Mouse (Mus musculus) frontal cortex, adult 2 months (tissue): ENCODE data around the gene Kcnj4. TPM values are rescaled to one million over a fixed set of nuclear protein-coding genes. Genes with fewer than 3 reads are reported as not detected.
A peak's percentile ranks its signal among the peaks of the same experiment; 100 is the strongest.
"Not testable (repeated sequence)": the region's sequence is repeated elsewhere in the genome, so short reads cannot be mapped to it uniquely, and the experiment has no call there.

Experiments used
- DNase-seq, 2 experiments: peaks; one replicate each; pipeline ENCODE4 v3.0.0; 2022; ENCODE audit warnings: low spot score in 1 of 2; ENCODE audit errors: extremely low spot score in 1 of 2
- polyA plus RNA-seq: library from polyadenylated mRNA; depleted of rRNA; stranded (reverse); fragments of >200 nt; gene quantifications from 2 replicates; pipeline ENCODE4 v1.2.3, GENCODE M21; 2012

Gene Kcnj4
- polyA plus RNA-seq, 1 experiment: 176 TPM

DNA sequence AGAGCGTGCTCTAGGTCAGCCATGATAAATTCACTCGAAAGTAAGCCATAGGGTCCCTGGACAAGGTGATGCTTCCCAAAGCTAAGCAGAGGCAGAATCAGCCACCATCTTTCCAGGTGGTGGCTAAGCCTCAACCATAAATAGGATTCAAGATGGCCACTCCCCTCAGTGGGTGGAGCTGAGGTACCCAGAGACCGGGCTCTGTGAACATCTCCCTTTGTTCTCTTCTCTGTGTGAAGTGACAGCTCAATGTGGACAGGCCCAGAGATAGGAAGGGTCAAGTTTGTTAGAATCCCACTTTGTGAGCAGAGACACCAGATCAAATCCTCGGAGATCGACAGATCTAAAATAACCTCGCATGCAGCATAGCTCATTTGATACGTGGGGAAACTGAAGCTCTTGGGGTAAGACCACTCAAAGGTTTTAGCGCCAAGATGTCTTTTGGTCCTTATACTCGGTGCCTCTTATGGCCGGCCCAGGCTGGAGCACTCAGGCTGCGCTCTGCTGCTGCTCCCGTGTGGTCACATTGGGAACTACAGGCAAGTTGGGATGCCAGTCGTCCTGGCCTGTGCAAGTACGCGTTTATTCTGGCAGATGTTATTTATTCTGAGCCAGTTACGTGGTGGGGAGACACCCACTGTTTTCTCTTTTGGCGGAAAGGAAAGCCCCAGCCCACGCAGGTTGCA is 38.3 kb downstream of the Kcnj4 start:
- peak in 1 of 2 experiments; percentile 94 for DNase-seq

DNA sequence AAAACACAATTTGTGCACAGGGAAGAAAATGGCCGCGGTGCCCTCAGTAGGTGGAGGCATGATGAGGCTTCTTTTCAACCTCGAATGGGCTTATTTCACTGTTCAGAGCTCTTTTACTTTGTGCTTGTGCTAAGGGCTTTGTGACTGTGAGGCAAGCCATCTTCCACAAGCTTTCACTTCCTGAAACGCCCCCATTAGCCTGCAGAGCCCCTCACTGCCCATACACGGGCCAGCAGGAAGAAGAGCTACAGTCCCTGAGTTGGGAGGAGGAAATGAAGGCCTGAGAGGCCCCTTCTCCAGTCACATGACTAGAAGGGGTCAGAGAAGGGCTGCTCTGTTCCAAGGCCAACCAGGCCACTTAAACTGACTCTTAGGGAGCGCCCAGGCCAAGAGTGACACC is 48.5 kb downstream of the Kcnj4 start:
- DNase-seq: no peak

DNA sequence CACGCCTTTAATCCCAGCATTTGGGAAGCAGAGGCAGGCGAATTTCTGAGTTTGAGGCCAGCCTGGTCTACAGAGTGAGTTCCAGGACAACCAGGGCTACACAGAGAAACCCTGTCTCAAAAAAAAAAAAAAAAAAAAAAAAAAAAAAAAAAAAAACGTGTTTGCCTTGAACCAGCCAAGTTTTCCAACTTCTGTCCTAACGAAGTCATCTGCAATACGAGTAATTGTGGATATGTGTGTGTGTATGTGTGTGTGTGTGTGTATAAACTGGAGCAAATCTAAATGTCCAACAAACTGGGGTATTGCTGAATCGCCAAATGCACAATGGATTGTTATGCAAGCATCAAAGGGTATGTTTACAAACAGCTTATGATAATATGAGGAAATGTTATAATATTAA is 48.9 kb downstream of the Kcnj4 start:
- DNase-seq: not testable (repeated sequence)

- no peak for DNase-seq
Measured at GRCm38 (mm10) chr15:79455106-79455810, 49.8 kb downstream of the Kcnj4 start, which contains the start of gene Csnk1e. Csnk1e (minus strand) TSS chr15:79455566.

GRCm38 (mm10) chr15:79453831-79454230 is 51.2 kb downstream of the Kcnj4 start:
- no peak for DNase-seq

DNA sequence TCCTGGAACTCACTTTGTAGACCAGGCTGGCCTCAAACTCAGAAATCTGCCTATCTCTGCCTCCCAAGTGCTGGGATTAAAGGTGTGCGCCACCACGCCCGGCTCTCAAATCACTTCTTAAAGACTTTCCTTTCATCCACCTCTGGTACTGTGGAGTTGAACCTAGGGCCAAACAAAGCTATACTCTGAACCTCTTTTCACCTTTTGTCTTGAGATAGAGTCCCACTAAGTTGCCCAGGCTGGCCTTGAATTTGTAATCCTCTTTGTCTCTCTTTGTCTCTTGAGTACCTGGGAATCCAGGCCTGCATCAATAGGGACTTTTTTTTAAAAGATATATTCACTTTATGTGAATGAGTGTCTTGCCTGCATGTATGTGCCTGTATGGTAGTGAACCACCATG is 57.0 kb downstream of the Kcnj4 start:
- no peak for DNase-seq

GRCm38 (mm10) chr15:79445786-79446654 is 59.0 kb downstream of the Kcnj4 start:
- DNase-seq: no peak

- peak in 1 of 2 experiments; percentile 79 for DNase-seq
Measured at GRCm38 (mm10) chr15:79443856-79444410, 61.1 kb downstream of the Kcnj4 start.

DNA sequence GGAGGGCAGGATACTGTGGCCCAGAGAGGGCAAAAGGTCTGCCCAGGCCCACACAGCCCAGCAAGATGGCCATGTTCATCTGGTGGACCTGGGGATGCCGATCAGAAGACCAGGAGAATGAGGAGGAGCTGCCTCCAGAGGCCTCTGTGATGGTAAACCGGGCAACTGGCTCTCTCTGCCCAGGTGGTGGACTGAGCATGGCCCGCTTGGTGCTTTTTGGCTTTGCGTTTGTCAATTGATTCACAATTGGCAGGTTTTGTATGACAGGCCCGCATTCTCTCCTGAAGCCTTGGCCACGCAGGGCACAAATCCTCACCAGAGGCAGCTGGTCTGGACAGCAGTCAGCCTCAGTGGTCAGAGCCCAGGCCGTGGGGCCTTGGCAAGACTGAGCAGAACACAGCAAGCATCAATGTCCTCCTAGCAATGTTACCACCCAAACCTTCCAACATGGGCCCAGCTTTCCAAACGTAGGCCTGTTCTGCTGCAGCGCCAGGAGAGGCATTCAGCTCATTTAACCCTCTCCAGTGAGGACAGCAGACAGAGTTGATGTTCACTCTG is 62.0 kb downstream of the Kcnj4 start:
- no peak for DNase-seq

DNA sequence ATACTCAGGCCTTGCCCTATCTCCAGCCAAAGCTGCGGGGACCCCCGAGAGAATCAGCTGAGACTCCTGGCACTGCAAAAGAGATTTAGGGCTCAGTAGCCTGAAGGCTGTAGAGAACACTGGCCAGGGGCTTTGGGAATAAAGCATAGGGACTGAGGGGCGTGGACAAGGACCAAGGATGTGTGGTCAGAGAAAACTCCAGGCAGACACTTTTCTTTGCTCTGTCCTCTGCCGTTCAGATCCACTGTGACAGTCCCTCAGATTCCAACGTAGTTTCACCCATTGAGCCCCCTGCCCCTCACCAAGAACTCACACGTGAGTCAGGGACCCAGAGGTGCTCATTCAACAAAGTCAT is 62.8 kb downstream of the Kcnj4 start:
- DNase-seq: no peak

- peak in 1 of 2 experiments; percentile 87 for DNase-seq
Measured at GRCm38 (mm10) chr15:79441331-79442256, 63.4 kb downstream of the Kcnj4 start.

- DNase-seq: no peak
Measured at GRCm38 (mm10) chr15:79440651-79441330, 64.2 kb downstream of the Kcnj4 start.

GRCm38 (mm10) chr15:79440223-79440622 is 64.8 kb downstream of the Kcnj4 start:
- DNase-seq: peak in 1 of 2 experiments; percentile 62

- no peak for DNase-seq
Measured at GRCm38 (mm10) chr15:79439386-79439785, 65.7 kb downstream of the Kcnj4 start.

GRCm38 (mm10) chr15:79438816-79439215 is 66.2 kb downstream of the Kcnj4 start:
- DNase-seq: no peak

DNA sequence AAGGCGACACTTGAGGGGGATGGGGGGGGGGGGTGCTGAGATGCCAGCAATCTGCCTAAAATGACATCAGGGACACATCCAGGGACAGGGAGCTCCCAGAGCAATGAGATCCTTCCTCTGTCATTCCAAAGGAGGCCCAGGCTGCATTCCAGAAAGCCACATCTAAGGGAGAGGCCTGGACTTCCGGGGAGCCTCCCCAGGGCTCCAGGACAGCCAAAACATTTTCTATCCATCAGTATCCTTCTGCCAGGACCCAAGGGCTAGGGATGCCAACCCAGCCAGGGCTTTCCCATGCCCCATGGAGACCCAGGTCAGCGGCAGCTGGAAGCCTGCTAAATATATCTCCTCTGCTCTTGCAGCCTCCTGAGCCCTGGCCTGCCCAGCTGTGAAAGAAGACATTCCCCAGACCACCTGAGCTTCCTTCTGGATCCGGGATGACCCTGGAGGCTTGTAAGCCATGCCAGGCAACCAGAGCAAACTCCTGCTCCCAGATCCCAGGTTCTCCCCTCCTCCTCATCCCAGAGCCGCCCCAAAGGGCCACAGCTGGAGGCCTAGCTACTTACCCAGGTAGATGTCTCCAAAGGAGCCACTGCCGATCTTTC is 66.7 kb downstream of the Kcnj4 start:
- no peak for DNase-seq

GRCm38 (mm10) chr15:79437541-79438208 is 67.4 kb downstream of the Kcnj4 start:
- no peak for DNase-seq

- DNase-seq: no peak
Measured at GRCm38 (mm10) chr15:79436481-79436921, 68.5 kb downstream of the Kcnj4 start.
